Mouse (Mus musculus) c-Kit-positive CD71-positive TER-119-negative erythroid progenitor cells, embryonic 14.5 days (primary cell): Measurements from ENCODE around the gene Mif4gd.

Source experiments
- DNase-seq: peaks from one replicate; pipeline ENCODE4 v3.0.0-alpha.2; 2013; ENCODE audit warnings: low read depth

Mif4gd gene

GRCm38 (mm10) chr11:115613138-115613945 is 573 bp upstream of the Mif4gd start:
- no peak for DNase-seq

GRCm38 (mm10) chr11:115612059-115612409 is 735 bp downstream of the Mif4gd start:
- no peak for DNase-seq

- DNase-seq = no peak
Observed at GRCm38 (mm10) chr11:115611173-115611572, 1.6 kb downstream of the Mif4gd start.

- no peak for DNase-seq
Observed at GRCm38 (mm10) chr11:115609576-115609975, 3.2 kb downstream of the Mif4gd start.

GRCm38 (mm10) chr11:115608421-115609399 is 4.1 kb downstream of the Mif4gd start:
- no peak for DNase-seq

GRCm38 (mm10) chr11:115606733-115607132 is 6.0 kb downstream of the Mif4gd start:
- no peak for DNase-seq

- DNase-seq = peak; percentile 29
Observed at GRCm38 (mm10) chr11:115604304-115604696, 8.5 kb downstream of the Mif4gd start.

- DNase-seq = peak; percentile 81
Observed at GRCm38 (mm10) chr11:115603476-115604303, 9.1 kb downstream of the Mif4gd start, which contains the start of the genes Mrps7 and Gga3. Gene Mrps7 (plus strand): TSS chr11:115603925. Gene Gga3 (minus strand): TSS chr11:115604051.

- no peak for DNase-seq
Observed at GRCm38 (mm10) chr11:115603128-115603475, 9.7 kb downstream of the Mif4gd start.

GRCm38 (mm10) chr11:115601174-115601573 is 11.6 kb downstream of the Mif4gd start:
- DNase-seq = no peak

- no peak for DNase-seq
Observed at GRCm38 (mm10) chr11:115600743-115601142, 12.0 kb downstream of the Mif4gd start.

- no peak for DNase-seq
Observed at GRCm38 (mm10) chr11:115599722-115600121, 13.0 kb downstream of the Mif4gd start.

- DNase-seq = no peak
Observed at GRCm38 (mm10) chr11:115598309-115598708, 14.5 kb downstream of the Mif4gd start.

- no peak for DNase-seq
Observed at GRCm38 (mm10) chr11:115595209-115595608, 17.6 kb downstream of the Mif4gd start.

- DNase-seq = no peak
Observed at GRCm38 (mm10) chr11:115590526-115591075, 22.2 kb downstream of the Mif4gd start.

GRCm38 (mm10) chr11:115587984-115588383 is 24.8 kb downstream of the Mif4gd start:
- no peak for DNase-seq

- no peak for DNase-seq
Observed at GRCm38 (mm10) chr11:115586403-115586802, 26.4 kb downstream of the Mif4gd start.

- DNase-seq = no peak
Observed at GRCm38 (mm10) chr11:115585573-115586100, 27.1 kb downstream of the Mif4gd start.

GRCm38 (mm10) chr11:115584376-115585073 is 28.2 kb downstream of the Mif4gd start:
- no peak for DNase-seq

GRCm38 (mm10) chr11:115582913-115583606 is 29.7 kb downstream of the Mif4gd start:
- DNase-seq = no peak
